Mouse (Mus musculus) hindbrain, postnatal 0 days (tissue): ENCODE results near the gene Prcp. TPM values are rescaled to one million over a fixed set of nuclear protein-coding genes. Genes with fewer than 3 reads are reported as not detected.

Experiments used
- ATAC-seq: fragments of 200-750 bp; cut with Nextera tagmentation; 2 replicates; pipeline ENCODE4 v1.8.0; 2017; ENCODE audit warnings: mild to moderate bottlenecking, moderate TSS enrichment, moderate library complexity
- DNase-seq: peaks from one replicate; pipeline ENCODE4 v3.0.0-alpha.2; 2015; ENCODE audit warnings: low spot score
- H3K27ac ChIP-seq: fragments of 300-500 bp; sonication (generic); 2 replicates; pipeline ENCODE4 v1.5.1; 2014; ENCODE audit warnings: mild to moderate bottlenecking
- H3K27me3 ChIP-seq: fragments of 300-500 bp; sonication (generic); 2 replicates; pipeline ENCODE4 v1.6.1; 2014; ENCODE audit warnings: low read length, mixed read lengths; ENCODE audit not compliant: insufficient read depth
- H3K36me3 ChIP-seq: fragments of 300-500 bp; sonication (generic); 2 replicates; pipeline ENCODE4 v1.6.1; 2014; ENCODE audit warnings: low read length, mixed read lengths; ENCODE audit not compliant: insufficient read depth
- H3K4me1 ChIP-seq: fragments of 300-500 bp; sonication (generic); 2 replicates; pipeline ENCODE4 v1.6.1; 2014; ENCODE audit warnings: antibody characterized with exemption, low read length, mixed read lengths; ENCODE audit not compliant: insufficient read depth
- H3K4me2 ChIP-seq: fragments of 300-500 bp; sonication (generic); 2 replicates; pipeline ENCODE4 v1.6.1; 2014; ENCODE audit warnings: low read depth, mild to moderate bottlenecking, low read length, moderate library complexity, mixed read lengths
- H3K4me3 ChIP-seq: fragments of 300-500 bp; sonication (generic); 2 replicates; pipeline ENCODE4 v1.5.1; 2014; ENCODE audit warnings: low read length
- H3K9ac ChIP-seq: fragments of 300-500 bp; sonication (generic); replicated peaks from 2 replicates; pipeline ENCODE4 v1.6.1; 2014; ENCODE audit warnings: mild to moderate bottlenecking, low read length, moderate library complexity, mixed read lengths
- H3K9me3 ChIP-seq: fragments of 300-500 bp; sonication (generic); 2 replicates; pipeline ENCODE4 v1.6.1; 2016; ENCODE audit warnings: low read length, mixed read lengths
- CTCF ChIP-seq: IDR thresholded peaks from 2 replicates; pipeline ENCODE4 v1.5.1; 2016; ENCODE audit warnings: antibody characterized with exemption, control low read depth, low read depth
- WGBS: fragments of 180-500 bp; shearing (Covaris S2); extraction: QIAGEN DNeasy Blood & Tissue Kit; methylation state at CpG from one replicate; pipeline ENCODE4 v1.1.7; 2014; 5-methylcytosine and 5-hydroxymethylcytosine counted together
- polyA plus RNA-seq: library from polyadenylated mRNA; unstranded; fragments of >200 nt; fragmentation: Nextera tagmentation; extraction: Ambion mirVana; gene quantifications from 2 replicates; pipeline ENCODE4 v1.2.1, GENCODE M21; 2015
- total RNA-seq: library from RNA; depleted of rRNA; stranded (reverse); fragments of >200 nt; gene quantifications from 2 replicates; pipeline ENCODE4 v1.2.3, GENCODE M21; 2014

Prcp gene
- total and polyA plus RNA-seq, 2 experiments from 2014 or later, result 14.3 to 19.2 TPM

GRCm38 (mm10) chr7:92950775-92951174 lies 76.5 kb downstream of the Prcp start:
- H3K4me1 ChIP-seq, result no peaks in the 10 kb centered on the region
- H3K36me3 ChIP-seq, result no peaks in the 10 kb centered on the region
- H3K27ac ChIP-seq, result no peak overlapping the region
- no peak overlapping the region for H3K4me2 ChIP-seq
- no peak overlapping the region for H3K9ac ChIP-seq
- TF ChIP-seq CTCF, result no peak
- DNase-seq (no peak), ATAC-seq (no peak)
- 75% methylated on average over 3 of the region's 3 CpGs for WGBS
- H3K9me3 ChIP-seq, result no peaks in the 10 kb centered on the region
- no peaks in the 10 kb centered on the region for H3K27me3 ChIP-seq
- no peak overlapping the region for H3K4me3 ChIP-seq

- no peak for DNase-seq
- Histone ChIP-seq H3K4me1 (no peaks in the 10 kb centered on the region), H3K4me3 (no peak overlapping the region), H3K27ac (no peak overlapping the region), H3K36me3 (no peaks in the 10 kb centered on the region), H3K9ac (no peak overlapping the region), H3K4me2 (no peak overlapping the region), H3K9me3 (no peaks in the 10 kb centered on the region), H3K27me3 (no peaks in the 10 kb centered on the region)
- no peak for ATAC-seq
- TF ChIP-seq CTCF, result no peak
- 83% methylated on average over 2 of the region's 2 CpGs for WGBS
These were observed 77.9 kb downstream of the Prcp start for GRCm38 (mm10) chr7:92952210-92952609.

- ATAC-seq (no peak), DNase-seq (no peak)
- Histone ChIP-seq H3K4me2 (no peak overlapping the region), H3K27me3 (no peaks in the 10 kb centered on the region), H3K36me3 (no peaks in the 10 kb centered on the region), H3K9me3 (no peaks in the 10 kb centered on the region), H3K4me3 (no peak overlapping the region), H3K27ac (no peak overlapping the region), H3K4me1 (no peaks in the 10 kb centered on the region), H3K9ac (no peak overlapping the region)
- WGBS, result 68% methylated on average over 3 of the region's 3 CpGs
- TF ChIP-seq CTCF, result no peak
These were observed 85.5 kb downstream of the Prcp start for GRCm38 (mm10) chr7:92959758-92960157.

- no peak overlapping the region for H3K4me2 ChIP-seq
- no peaks in the 10 kb centered on the region for H3K9me3 ChIP-seq
- no peak for ATAC-seq
- H3K4me3 ChIP-seq, result no peak overlapping the region
- no peaks in the 10 kb centered on the region for H3K27me3 ChIP-seq
- no peaks in the 10 kb centered on the region for H3K36me3 ChIP-seq
- TF ChIP-seq CTCF, result no peak
- H3K9ac ChIP-seq, result no peak overlapping the region
- 48% methylated on average over 1 of the region's 1 CpGs for whole genome bisulfite sequencing
- DNase-seq, result no peak
- H3K4me1 ChIP-seq, result no peaks in the 10 kb centered on the region
- no peak overlapping the region for H3K27ac ChIP-seq
These were observed 87.6 kb downstream of the Prcp start for GRCm38 (mm10) chr7:92961876-92962275.

- Histone ChIP-seq H3K27me3 (no peaks in the 10 kb centered on the region), H3K9ac (no peak overlapping the region), H3K36me3 (no peaks in the 10 kb centered on the region), H3K27ac (no peak overlapping the region), H3K4me3 (no peak overlapping the region), H3K4me2 (no peak overlapping the region), H3K9me3 (no peaks in the 10 kb centered on the region), H3K4me1 (no peaks in the 10 kb centered on the region)
- peak; percentile 73; the same call in 1 of the 2 replicates for ATAC-seq
- peak; percentile 77 for TF ChIP-seq CTCF
- peak; percentile 93 for DNase-seq
- 78% methylated on average over 3 of the region's 3 CpGs for WGBS
These were observed 90.7 kb downstream of the Prcp start for GRCm38 (mm10) chr7:92964754-92965501.

- Histone ChIP-seq H3K9ac (no peak overlapping the region), H3K27ac (no peak overlapping the region), H3K9me3 (no peaks in the 10 kb centered on the region), H3K27me3 (no peaks in the 10 kb centered on the region), H3K36me3 (no peaks in the 10 kb centered on the region), H3K4me2 (no peak overlapping the region), H3K4me1 (no peaks in the 10 kb centered on the region), H3K4me3 (no peak overlapping the region)
- ATAC-seq (peak; percentile 85; the same call in 1 of the 2 replicates), DNase-seq (peak; percentile 79)
- TF ChIP-seq CTCF, result peak; percentile 85
- WGBS, result 64% methylated on average over 10 of the region's 10 CpGs
These were observed 93.3 kb downstream of the Prcp start for GRCm38 (mm10) chr7:92967381-92968127.

GRCm38 (mm10) chr7:92977429-92977828 lies 103.2 kb downstream of the Prcp start:
- no peaks in the 10 kb centered on the region for H3K4me1 ChIP-seq

More at GRCm38 (mm10) chr7:92977429-92977828, 103.2 kb downstream of the Prcp start:
- Histone ChIP-seq H3K4me2 (no peak overlapping the region), H3K27ac (no peak overlapping the region), H3K9ac (no peak overlapping the region), H3K9me3 (no peaks in the 10 kb centered on the region), H3K4me3 (no peak overlapping the region), H3K36me3 (no peaks in the 10 kb centered on the region), H3K27me3 (no peaks in the 10 kb centered on the region)
- DNase-seq (no peak), ATAC-seq (no peak)
- no peak for TF ChIP-seq CTCF
- WGBS, result 86% methylated on average over 3 of the region's 3 CpGs
